Mouse (Mus musculus): ENCODE measurements around the gene Gbgt1. TPM values are rescaled to one million over a fixed set of nuclear protein-coding genes. Genes with fewer than 3 reads are reported as not detected.

Gbgt1 gene
- total RNA-seq, 2 experiments from 2014 or later = 3.0 to 5.1 TPM

DNA sequence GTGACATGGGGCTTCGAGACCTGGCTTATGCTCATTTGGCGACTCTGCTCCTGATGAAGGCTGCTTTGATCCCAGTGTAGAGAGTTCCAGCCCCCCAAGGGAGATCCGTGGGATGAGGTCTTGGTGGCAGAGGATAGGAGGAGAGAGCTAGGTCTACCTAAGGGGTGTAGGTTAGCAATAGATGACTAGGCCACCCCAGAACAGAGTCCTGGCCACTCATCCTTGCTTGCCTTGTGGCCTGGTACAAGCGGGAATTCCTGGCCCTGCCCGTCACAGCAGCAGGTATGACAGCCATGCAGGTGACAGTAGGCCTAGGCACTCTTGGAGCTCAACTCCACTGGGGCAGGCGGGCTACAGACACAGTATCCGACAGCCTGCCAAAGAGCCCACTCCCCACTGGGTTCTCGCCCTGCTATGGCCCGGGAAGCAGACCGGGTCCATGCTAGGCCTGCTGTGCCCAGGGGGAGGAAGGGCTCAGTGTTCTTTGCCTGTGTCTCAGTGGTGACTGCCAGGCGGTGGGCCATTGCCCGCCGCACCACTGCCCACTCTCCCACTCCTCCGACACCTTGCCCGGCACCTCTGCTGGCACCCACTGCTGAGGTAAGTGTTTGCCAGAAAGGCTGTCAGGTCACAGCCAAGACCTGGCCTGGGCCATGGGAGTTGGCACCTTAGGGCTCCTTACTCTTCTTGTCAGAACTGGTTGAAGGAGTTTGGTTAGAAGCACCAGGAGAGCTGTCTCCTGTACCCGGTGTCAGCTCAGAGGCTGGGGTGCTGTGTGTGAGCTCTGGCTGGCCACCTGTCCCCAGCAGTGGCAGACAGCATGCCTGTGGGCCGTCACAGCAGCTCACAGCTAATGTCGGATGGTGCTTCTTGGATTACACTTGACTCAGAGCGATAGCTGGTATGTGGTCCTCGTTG, 31.0 kb downstream of the Gbgt1 start:
- no peak for DNase-seq (ENCODE audit: low spot score in 2 of 2)

- DNase-seq (ENCODE audit: low spot score in 2 of 2) = no peak
Measured at GRCm38 (mm10) chr2:28528354-28528730, 31.7 kb downstream of the Gbgt1 start.

GRCm38 (mm10) chr2:28529856-28530255, 33.2 kb downstream of the Gbgt1 start:
- DNase-seq (ENCODE audit: low spot score in 2 of 2) = no peak

GRCm38 (mm10) chr2:28530311-28530710, 33.6 kb downstream of the Gbgt1 start:
- DNase-seq (ENCODE audit: low spot score in 2 of 2) = no peak

GRCm38 (mm10) chr2:28532938-28533771, 36.5 kb downstream of the Gbgt1 start:
- peak; percentile 79 to 89 for DNase-seq (ENCODE audit: low spot score in 2 of 2)

DNA sequence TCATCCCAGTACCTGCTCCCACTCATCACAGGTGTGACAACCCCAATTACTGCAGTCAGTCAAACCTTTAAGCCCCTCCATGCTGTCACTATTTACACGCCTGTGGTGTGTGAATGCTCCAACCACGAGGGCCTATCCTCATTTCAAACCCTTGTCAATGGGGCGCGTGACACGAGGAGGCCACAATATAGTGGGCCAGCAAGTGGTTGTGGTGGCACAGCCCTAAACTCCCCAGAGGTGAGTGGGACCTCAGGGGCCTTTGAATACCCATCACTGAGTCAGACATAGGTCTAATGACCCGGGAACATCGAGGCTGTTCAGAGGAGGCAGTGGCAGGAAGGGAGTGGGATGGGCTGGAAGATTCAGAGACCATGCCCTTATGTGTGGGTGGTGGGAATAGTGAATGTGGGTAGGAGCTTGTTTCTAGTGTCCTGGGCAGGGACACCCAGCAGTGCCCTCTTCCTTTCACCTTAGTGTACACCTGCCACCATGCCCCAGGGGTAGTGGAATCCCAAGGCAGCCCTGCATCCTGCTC, 37.3 kb downstream of the Gbgt1 start:
- DNase-seq (ENCODE audit: low spot score in 2 of 2) = no peak

DNA sequence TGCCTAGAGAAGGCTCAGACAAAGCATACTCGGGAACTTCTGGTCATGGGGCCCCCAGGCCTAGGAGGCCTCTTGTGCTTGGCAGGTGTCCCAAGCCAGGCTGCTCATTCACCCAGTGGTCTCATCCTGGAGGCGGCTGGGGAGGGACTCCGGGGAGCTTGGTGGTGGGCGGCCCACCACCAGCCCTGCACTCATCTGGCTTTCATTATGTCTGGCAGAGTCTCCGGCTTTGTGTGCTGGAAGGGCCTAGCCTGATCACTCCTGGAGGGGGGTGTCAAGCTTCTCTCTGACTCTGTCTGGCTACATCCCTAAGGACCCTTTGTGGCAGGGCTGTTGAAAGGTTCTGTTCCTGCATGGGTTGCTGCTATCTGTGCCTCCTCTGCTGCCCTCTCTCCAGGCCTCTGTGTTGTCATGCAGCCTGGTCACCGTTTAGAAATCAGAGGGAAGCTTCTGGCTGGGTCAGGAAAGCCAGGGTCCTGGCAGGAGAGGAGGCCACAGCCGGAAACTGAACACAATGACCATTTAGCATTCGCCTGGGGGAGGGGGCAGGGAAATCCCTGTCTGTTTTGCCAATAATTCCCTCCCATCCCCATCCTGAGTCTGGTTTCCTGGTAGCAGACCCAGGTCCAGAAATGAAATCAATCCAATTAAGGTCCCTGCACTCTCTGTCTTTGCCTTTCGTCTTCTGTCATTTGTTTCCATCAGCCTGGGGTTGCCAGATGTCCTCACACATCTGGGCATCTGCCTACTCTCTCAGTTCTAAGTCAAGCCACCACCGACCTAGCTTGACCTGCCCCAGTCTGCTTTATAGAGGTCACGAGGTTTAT, 38.0 kb downstream of the Gbgt1 start:
- DNase-seq (ENCODE audit: low spot score in 2 of 2) = peak in 1 of 2 experiments; percentile 62

DNA sequence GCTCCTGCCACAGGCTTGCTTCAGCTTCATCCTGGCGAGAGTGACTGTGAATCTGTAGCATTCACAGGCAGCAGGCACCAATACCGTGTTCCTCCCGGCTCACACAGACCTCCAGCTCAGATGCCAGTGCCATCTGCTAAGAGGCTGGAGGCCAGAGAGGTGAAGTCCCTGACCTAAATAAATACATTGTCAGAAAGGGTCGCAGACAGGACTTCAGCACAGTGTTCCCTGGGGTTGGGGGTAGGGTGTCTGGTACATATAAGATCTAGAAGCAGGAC, 38.5 kb downstream of the Gbgt1 start:
- no peak for DNase-seq (ENCODE audit: low spot score in 2 of 2)

GRCm38 (mm10) chr2:28535650-28536049, 39.0 kb downstream of the Gbgt1 start:
- DNase-seq (ENCODE audit: low spot score in 2 of 2) = no peak

- no peak for DNase-seq (ENCODE audit: low spot score in 2 of 2)
Measured at GRCm38 (mm10) chr2:28536166-28536565, 39.5 kb downstream of the Gbgt1 start.

DNA sequence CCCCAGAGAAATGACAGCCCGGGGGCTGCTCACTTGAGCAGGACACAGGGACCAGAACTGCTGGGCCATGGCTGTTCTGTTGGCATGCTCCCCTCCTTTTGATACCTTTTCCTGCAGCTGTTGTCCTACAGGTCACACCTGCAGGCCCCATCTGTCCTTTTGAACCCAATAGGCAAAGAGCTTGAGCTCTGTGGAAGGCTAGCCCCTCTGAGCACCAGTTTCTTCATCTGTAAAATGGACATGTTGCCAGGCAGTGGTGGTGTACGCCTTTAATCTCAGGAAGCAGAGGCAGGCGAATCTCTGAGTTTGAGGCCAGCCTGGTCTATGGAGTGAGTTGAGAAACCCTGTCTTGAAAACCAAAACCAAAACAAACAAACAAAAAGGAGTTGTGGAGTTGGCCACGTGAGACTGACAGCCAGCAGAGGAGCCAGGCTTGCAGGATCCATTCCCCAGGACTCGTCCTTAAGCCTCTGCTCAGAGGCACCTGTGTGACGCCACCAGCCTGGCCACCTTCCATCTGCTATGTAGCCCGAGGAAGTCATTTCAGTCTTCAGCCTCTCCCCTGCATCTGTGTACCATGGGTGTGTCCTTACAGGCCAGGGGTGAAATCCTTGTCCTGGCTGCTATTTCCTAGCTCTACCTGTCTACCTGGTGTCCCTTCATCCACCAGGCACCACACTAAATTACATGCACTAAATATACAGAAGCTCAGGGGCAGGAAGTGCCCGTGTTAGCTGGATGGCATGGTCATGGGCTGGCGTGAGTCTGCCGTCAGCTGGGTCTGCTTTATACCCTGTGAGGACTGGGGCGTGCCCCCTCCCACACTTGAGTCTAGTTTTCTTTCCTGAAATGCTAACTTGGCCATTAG, 40.3 kb downstream of the Gbgt1 start:
- no peak for DNase-seq (ENCODE audit: low spot score in 2 of 2)

GRCm38 (mm10) chr2:28537634-28537920, 40.9 kb downstream of the Gbgt1 start:
- no peak for DNase-seq (ENCODE audit: low spot score in 2 of 2)

- DNase-seq (ENCODE audit: low spot score in 2 of 2) = no peak
Measured at GRCm38 (mm10) chr2:28537995-28538816, 41.5 kb downstream of the Gbgt1 start.

- DNase-seq (ENCODE audit: low spot score in 2 of 2) = no peak
Measured at GRCm38 (mm10) chr2:28538817-28539128, 42.1 kb downstream of the Gbgt1 start.

DNA sequence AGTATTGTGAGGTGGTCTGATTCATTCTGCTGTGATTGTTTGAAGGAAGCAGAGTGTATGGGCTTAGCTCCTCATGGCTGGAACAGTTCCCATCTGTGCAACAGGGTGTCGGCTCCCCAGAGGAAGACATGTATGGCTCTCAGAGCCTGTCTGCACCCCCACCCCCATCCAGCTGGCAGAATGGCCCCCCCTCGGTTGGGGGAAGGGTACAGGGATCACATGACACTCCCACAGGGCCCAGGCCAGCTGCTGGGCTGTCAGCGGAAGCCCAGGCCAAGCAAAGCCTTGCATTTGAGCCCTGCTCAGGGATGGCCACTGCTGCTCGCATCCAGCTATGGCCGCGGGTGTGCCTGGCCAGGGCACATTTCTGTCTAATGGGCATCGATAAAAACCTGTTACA, 42.5 kb downstream of the Gbgt1 start:
- peak; percentile 70 to 86 for DNase-seq (ENCODE audit: low spot score in 2 of 2)

DNA sequence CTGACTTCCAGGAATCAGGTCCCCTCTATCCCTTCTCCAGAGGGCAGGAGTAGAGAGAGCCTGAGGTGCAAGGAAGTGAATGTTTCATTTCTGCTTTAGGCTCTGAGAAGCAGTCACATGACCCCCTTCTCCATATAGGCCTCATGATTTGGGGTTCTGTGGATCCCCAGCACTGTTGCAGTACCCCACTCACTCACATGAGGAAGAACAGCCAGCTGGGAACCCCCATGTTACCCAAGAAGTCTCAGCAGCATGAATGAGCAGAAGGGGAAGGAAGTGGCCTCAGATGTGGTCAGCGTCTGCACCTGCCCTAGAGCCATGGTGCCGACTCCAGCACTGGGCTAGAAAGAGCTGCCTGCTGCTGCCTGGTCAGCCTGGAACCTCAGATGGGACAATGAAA, 43.3 kb downstream of the Gbgt1 start:
- DNase-seq (ENCODE audit: low spot score in 2 of 2) = no peak

DNA sequence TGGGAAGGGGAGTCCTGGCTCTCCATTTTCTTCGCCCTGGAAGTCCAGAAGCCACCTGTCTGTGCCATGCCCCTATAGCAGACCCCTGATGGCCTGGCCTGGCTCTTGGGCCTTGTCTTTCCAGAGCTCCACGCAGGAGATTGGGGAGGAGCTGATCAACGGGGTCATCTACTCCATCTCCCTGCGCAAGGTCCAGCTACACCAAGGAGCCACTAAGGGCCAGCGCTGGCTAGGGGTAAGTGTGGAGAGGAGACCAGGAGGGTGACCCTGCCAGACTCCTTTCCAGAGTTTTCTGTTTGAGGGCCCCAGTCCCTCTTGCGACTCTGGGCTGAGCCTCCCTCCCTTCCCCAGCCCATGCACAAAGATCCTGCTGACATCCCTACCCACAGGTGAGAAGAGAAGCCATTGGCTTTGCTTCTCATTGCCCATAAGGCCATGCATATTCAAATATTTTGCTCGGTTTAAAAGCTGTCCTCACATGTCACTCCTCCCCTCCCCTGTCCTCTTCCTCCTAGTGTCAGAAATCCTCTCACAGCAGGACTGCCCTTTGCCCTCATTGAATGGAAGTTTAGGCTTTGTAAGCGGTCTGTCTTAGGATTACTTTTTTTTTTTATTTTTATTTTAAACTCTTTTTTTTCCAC, 44.0 kb downstream of the Gbgt1 start:
- DNase-seq (ENCODE audit: low spot score in 2 of 2) = no peak

DNA sequence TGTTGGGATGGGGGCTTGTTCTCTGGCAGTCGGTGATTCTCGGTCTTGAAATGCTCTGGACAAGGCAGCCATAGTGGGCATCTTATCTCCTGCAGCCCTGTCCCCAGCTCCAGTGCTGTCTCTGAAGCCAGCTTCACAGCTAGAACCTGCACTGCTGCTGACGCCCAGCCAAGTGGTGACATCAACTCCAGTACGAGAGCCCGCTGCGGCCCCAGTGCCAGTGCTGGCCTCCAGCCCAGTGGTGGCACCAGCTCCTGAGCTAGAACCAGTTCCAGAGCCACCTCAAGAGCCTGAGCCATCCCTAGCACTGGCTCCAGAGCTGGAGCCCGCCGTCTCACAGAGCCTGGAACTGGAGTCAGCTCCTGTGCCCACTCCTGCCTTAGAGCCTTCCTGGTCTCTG, 47.2 kb downstream of the Gbgt1 start:
- no peak for DNase-seq (ENCODE audit: low spot score in 2 of 2)

GRCm38 (mm10) chr2:28545976-28546375, 49.3 kb downstream of the Gbgt1 start:
- DNase-seq (ENCODE audit: low spot score in 2 of 2) = no peak
